Mouse (Mus musculus) adrenal gland, postnatal 14 days (tissue): ENCODE measurements around the gene Ldha. TPM values are rescaled to one million over a fixed set of nuclear protein-coding genes. Genes with fewer than 3 reads are reported as not detected.
"Not testable (repeated sequence)": the region's sequence is repeated elsewhere in the genome, so short reads cannot be mapped to it uniquely, and the experiment has no call there.

Source experiments
- DNase-seq: peaks from one replicate; pipeline ENCODE4 v3.0.0; 2021; ENCODE audit warnings: mixed read lengths
- long read RNA-seq, 2 experiments: library from polyadenylated mRNA; stranded (forward); transcript quantifications; one replicate each; pipeline ENCODE4 v2.0.0; 2021
- total RNA-seq: library from RNA; stranded (reverse); gene quantifications from 2 replicates; pipeline ENCODE4 v1.2.3, GENCODE M21; 2021

The Ldha gene
- total RNA-seq: 529 and 592 TPM in 2 replicates
- long read RNA-seq, experiment 1, transcript Ldha-202 (8 exons, 1,588 nt): major isoform, 1,124 of 1,203 reads
- long read RNA-seq, experiment 1, partial matches to known transcripts: 39 of 1,203 reads
- long read RNA-seq, experiment 1, other reads (novel, unspliced or antisense): 40 of 1,203 reads
- long read RNA-seq, experiment 2, transcript Ldha-202 (8 exons, 1,588 nt): major isoform, 1,091 of 1,196 reads
- long read RNA-seq, experiment 2, partial matches to known transcripts: 88 of 1,196 reads
- long read RNA-seq, experiment 2, other reads (novel, unspliced or antisense): 17 of 1,196 reads

DNA sequence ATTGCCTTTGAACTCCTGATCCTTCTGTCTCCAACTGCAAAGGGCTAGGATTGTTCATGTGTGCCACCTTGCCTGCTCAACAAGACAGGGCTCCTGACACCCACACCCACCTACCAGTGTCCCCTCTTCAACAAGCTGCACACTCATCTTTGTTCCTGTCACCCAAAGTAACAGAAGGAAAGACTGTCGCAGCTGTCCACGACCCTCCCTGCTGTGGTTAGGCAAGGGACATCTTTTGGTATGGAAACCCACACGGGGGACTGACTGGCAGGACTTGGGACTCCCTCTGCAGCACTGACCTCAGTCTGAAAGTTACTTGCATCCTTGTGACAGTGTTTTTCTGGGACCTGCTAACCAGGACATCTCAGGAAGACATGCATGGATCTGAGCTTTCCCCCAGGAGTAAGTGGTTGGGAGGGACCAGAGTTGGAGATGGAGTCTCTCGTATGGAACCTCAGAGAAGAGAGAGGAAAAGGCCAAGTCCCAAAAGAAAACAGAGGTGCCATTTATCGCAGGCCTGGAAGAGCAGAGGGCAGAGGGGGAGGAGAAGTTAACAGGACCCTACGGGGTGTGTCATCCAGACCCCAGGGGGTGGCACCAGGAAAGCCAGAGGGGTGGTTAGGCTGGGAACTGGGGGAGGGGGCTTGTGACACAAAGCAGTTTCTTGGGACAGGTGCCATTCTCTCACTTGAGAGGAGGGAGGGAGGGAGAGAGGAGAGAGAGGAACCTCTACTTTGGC, at the start of gene Ldha:
Ldha (plus strand) TSS at position 689 of the 739 bp plus-strand sequence.
- no peak for DNase-seq

- DNase-seq: no peak
Observed at GRCm38 (mm10) chr7:46793871-46794270, 47.4 kb upstream of the Ldha start.

DNA sequence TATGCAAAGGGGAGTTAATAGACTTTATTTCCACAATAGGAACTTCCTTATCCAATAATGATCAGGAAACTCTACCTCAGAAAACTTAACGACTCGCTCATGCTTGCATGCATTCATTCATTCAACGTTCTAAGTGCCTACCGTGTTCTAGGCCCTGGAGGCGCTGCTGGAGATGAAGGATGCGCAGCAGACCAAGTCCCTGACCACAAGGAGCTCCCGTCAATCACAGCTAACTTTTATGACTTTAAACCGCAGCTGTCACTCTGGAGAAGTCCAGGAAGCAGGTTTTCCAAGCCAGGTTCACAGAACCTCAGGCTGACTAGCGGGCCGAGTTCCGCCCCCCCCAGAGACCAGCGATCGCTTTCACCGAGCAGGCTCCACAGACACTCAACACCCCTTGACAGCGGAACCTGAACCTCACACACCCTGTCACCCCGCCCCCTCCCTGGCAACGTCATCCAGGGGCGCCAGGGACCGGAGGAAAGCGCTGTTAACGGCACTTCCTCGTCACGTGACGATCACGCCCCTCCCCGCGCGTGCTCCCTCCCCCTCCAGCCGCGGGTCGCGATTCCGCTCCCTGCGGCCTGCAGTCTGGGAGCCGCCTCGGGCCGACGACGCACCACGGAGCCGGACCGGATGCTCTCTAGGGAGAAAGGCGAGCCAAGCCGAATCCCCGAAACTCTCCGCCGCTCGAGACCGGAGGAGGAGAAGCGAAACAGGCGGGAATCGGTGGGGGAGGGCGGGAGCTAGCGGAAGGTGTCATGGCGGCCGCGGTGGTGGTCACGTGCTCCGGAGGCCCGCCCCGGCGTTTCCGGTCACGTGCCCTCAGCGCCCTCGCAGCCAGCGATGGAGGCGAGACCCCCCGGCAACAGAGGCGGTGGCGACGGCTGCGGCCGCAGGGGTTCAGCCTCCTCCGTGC, 45.7 kb upstream of the Ldha start, which contains the start of the genes Hps5 and Gtf2h1:
Hps5 (minus strand) TSS at position 778 of the 919 bp plus-strand sequence.
Gtf2h1 (plus strand) TSS at position 817 of the 919 bp plus-strand sequence.
- peak; percentile 100 for DNase-seq

DNA sequence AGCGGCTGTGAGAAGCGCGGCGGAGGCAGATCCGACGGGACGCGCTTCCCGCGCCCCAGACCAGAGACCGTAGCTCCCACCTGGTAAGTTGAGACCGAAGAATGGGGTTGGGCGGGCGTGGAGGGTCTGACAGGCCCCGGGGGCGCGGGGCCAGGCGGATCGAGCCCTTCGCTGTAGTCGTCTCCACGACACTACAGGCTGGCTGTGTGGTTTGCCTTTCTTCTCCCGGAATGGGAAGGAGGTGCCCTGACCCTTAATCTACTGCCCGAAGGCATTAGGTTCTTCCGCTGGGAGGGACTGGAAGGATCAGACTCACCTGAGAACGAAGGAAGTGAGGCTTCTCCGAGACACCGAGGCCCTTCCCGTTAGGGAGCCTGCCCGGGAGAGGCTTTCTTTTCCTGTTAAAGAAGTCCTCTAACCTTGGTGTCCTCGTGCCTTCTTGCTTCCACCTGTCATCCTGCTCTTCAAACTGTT, 45.0 kb upstream of the Ldha start:
- DNase-seq: peak; percentile 37

DNA sequence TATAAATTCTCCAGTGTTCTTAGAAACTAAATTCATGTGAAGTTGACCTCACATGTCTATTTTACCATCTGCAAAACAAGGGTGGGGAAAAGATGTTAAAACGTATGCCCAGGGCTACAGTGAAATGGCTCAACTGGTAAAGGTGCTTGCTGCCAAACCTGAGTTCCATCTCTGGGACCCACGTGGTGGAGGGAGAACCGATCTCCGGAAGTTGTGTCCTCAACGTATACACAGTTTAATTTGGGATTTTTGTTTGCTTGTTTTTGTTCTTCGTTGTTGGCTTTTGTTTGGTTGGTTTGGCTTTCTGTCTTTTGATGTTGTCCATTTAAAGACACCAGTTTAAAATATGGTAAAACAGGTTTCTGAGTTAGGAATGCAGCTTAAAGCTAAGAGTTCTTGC, 44.5 kb upstream of the Ldha start:
- no peak for DNase-seq

DNA sequence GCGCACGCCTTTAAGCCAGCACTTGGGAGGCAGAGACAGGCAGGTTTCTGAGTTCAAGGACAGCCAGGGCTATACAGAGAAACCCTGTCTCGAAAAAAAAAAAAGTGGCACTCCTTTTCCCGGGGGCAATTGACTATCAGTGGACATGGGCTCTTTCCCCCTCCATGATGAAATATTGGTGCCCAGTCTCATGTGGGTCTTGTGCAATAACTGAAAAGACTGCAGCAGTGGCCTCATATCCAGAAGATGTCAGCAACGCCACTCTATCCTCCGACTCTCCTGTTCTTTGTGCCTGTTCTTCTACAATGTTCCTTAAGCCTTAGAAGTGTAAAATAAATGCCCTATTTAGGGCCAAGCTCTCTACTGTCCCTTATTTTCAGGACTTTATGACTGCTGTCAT, 30.9 kb upstream of the Ldha start:
- no peak for DNase-seq

- no peak for DNase-seq
Observed at GRCm38 (mm10) chr7:46814012-46814411, 27.3 kb upstream of the Ldha start.

- not testable (repeated sequence) for DNase-seq
Observed at GRCm38 (mm10) chr7:46820876-46821632, 20.2 kb upstream of the Ldha start.

DNA sequence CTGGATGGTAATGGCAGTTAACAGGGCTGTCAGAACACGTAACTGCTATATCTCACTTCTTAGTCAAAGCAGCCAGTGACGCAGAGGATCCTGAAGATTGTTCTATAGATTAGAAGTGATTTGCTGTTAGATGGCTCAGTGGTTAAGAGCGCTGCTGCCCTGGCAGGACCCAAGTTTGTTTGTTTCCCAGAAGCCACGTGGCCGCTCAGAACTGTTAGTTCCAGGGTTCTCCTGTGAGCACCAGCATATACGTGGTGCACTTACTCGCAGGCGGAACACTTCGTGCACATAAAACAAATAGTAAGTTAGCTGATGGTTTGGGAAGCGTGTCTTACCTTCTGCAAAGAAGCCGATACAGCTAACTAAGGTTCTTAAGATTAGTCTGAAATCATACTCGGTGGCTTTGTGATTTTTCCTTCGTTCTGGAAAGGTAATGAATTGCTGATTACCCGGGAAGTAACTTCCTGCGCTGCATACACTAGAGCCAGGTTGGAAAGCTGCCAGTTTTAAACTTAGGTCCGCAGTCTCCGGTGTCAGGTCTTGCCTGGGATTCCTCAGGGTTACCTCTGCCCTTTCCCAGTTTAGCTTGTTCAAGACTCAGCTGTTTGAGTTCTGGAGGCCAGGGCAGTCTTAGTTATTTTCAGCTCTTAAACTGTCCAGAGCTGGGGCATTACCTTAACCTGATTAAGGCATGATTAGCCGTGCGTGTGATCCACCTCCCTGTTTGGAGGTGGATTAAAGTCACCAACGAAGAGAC, 14.1 kb upstream of the Ldha start:
- no peak for DNase-seq

GRCm38 (mm10) chr7:46827803-46828184, 13.5 kb upstream of the Ldha start:
- no peak for DNase-seq

DNA sequence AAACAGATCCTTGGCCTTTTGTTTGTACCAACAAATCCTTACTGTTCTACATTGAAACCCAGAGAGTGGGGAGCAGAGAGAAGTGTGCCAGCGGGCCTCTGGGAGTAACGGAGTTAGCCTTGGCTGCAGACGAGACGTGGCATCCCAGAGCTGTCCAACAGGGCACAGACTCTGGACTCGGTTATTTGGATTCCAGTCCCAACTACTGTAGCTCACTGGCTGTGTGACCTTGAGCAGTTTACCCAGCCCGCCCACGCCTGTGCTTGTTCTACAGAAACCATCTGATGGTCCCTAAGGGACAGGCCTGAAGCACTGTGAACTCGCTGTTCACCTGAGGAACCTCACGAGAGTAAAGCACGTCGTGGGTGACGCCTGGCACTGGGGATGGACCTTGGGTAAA, 11.4 kb upstream of the Ldha start:
- DNase-seq: peak; percentile 45

DNA sequence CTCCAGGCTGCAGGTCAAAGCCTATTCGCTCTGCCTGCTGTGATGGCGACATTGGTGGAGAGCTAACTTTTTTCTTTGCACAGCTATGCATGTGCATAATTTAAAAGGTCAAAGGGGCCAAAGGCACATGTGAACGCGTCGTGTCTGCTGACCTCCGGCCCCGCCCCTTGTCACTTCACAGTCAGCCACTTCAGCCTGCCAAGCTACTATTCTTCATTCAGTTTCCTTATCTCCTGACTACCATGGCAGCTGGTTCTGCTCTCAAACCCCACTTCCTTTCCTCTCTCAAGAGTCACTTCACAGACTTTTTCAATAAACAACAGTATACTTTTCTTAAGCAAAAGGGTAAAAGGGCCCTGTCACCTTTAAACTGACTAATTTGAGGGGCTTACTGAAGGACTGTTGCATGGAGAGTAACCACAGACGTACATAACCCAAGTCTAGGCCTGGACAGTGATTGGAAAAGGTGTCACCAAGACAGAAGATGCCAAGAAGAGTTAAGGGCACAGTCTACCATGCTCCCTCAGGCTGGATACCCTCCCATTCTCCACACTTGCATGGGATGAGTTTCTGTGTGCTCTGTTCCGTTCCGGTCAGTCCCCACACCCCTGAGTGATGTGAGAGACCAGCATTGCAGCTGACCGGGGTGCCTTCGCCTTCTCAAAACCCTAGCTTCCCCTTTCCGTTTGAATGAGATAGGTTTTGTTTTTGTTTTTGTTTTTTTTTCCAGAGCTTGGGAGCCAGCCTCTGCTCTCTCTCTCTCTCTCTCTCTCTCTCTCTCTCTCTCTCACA, 10.3 kb upstream of the Ldha start:
- no peak for DNase-seq

DNA sequence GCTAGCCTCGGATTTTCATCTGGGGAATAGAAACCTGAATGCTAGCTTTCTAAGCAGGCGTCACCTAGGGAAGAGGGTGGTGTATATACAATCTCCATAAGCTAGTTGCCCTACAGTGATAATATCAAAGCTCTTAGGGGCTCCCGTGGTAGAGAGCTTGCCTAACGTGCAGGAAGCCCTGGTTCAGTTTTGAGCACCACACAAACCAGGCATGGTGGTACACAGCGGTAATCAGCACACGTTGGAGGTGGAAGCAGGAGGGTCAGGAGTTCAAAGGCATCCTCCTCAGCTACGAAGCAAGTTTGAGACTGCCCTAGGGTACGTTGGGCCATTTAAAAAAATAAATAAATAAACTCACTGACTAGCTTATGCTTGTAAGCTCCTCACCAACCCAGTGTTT, 9.6 kb upstream of the Ldha start:
- DNase-seq: no peak

- DNase-seq: not testable (repeated sequence)
Observed at GRCm38 (mm10) chr7:46832112-46832810, 9.0 kb upstream of the Ldha start.

- peak; percentile 34 for DNase-seq
Observed at GRCm38 (mm10) chr7:46833266-46833665, 8.0 kb upstream of the Ldha start.

GRCm38 (mm10) chr7:46833670-46834255, 7.5 kb upstream of the Ldha start:
- no peak for DNase-seq

- DNase-seq: no peak
Observed at GRCm38 (mm10) chr7:46834994-46835610, 6.2 kb upstream of the Ldha start.

GRCm38 (mm10) chr7:46836357-46836756, 4.9 kb upstream of the Ldha start:
- no peak for DNase-seq
